ENCODE assay signal across 1 mouse cellular context in the genomic region with DNA sequence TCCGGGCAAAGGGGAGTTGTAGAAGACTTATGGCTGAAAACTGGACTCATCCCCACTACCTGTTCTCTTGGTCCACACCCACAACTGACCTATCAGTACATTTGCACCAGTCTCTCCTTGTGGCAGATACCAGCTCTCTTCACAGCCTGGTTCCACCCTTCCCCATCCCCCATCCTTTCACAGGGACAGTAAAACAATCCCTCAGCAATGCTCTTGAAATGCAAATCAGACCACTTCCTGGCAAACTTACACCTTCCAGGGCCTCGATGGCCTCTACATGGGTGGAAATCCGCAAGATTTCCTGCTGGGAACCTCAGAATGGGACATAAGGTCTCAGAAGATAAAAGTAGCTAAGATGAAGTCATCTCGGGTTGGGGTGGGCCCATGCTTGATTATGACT.
TF ChIP-seq lines count a peak whose summit lies in the region.

No protein-coding gene starts in this region.

TF ChIP-seq in CH12.LX, 34 proteins besides CTCF, POLR2A, EP300 and RAD21 (continued from another document):
- 0 out of 2 replicates have a peak, but pooled peaks have one; percentile 39 for TF ChIP-seq MYC (IDR thresholded peaks at IDR 0.05; ENCODE audit: low read depth, low read length)
- no peak for TF ChIP-seq TCF12 (IDR thresholded peaks at IDR 0.05; ENCODE audit: low read depth, low read length)
- TF ChIP-seq NRF1 (IDR thresholded peaks at IDR 0.05; ENCODE audit: low read depth, low read length) = no peak
- TF ChIP-seq USF2 (conservative IDR thresholded peaks at IDR 0.05; ENCODE audit: low read depth, low read length) = no peak
- TF ChIP-seq JUN (IDR thresholded peaks at IDR 0.05; ENCODE audit: insufficient read depth, low read depth, low read length) = no peak
- TF ChIP-seq RCOR1 (conservative IDR thresholded peaks at IDR 0.05; ENCODE audit: low read depth, low read length) = no peak; the same call in 1 of the 2 replicates
- no peak for TF ChIP-seq IRF4 (IDR thresholded peaks at IDR 0.05; ENCODE audit: low read depth, low read length)
- TF ChIP-seq ZKSCAN1 (IDR thresholded peaks at IDR 0.05; ENCODE audit: borderline replicate concordance, low read depth, low read length) = no peak
- no peak for TF ChIP-seq MAZ (IDR thresholded peaks at IDR 0.05; ENCODE audit: low read depth, low read length)
- peak; percentile 80 for TF ChIP-seq CHD2 (IDR thresholded peaks at IDR 0.05; ENCODE audit: low read length)
- no peak for TF ChIP-seq CHD1 (IDR thresholded peaks at IDR 0.05; ENCODE audit: low read depth, low read length)
- TF ChIP-seq TBP (conservative IDR thresholded peaks at IDR 0.05; ENCODE audit: low read depth, low read length) = no peak
- TF ChIP-seq BHLHE40 (IDR thresholded peaks at IDR 0.05; ENCODE audit: low read depth, low read length) = no peak
- no peak for TF ChIP-seq PAX5 (IDR thresholded peaks at IDR 0.05; ENCODE audit: low read length)
- 0 out of 2 replicates have a peak, but pooled peaks have one; percentile 18 for TF ChIP-seq POLR2AphosphoS2 (IDR thresholded peaks at IDR 0.05; ENCODE audit: low read depth, low read length)
- no peak for TF ChIP-seq MEF2A (IDR thresholded peaks at IDR 0.05; ENCODE audit: borderline replicate concordance, low read depth, low read length)
- no peak for TF ChIP-seq NELFE (IDR thresholded peaks at IDR 0.05; ENCODE audit: low read depth, low read length)
- TF ChIP-seq ETS1 (conservative IDR thresholded peaks at IDR 0.05; ENCODE audit: low read depth, low read length) = peak; percentile 59; the same call in 1 of the 2 replicates
- TF ChIP-seq ELF1 (IDR thresholded peaks at IDR 0.05; ENCODE audit: low read depth, low read length) = no peak
